Mouse (Mus musculus) CH12F3 (cell line): ENCODE data around the gene Dstyk.

ENCODE experiments used
- in situ Hi-C: fragments of 300-500 bp; cut with MboI; formaldehyde crosslinking; loops from 2 replicates; pipeline ENCODE4 v1.14.3; 2020; ENCODE audit warnings: low sequenced_read_pairs

Gene Dstyk

DNA sequence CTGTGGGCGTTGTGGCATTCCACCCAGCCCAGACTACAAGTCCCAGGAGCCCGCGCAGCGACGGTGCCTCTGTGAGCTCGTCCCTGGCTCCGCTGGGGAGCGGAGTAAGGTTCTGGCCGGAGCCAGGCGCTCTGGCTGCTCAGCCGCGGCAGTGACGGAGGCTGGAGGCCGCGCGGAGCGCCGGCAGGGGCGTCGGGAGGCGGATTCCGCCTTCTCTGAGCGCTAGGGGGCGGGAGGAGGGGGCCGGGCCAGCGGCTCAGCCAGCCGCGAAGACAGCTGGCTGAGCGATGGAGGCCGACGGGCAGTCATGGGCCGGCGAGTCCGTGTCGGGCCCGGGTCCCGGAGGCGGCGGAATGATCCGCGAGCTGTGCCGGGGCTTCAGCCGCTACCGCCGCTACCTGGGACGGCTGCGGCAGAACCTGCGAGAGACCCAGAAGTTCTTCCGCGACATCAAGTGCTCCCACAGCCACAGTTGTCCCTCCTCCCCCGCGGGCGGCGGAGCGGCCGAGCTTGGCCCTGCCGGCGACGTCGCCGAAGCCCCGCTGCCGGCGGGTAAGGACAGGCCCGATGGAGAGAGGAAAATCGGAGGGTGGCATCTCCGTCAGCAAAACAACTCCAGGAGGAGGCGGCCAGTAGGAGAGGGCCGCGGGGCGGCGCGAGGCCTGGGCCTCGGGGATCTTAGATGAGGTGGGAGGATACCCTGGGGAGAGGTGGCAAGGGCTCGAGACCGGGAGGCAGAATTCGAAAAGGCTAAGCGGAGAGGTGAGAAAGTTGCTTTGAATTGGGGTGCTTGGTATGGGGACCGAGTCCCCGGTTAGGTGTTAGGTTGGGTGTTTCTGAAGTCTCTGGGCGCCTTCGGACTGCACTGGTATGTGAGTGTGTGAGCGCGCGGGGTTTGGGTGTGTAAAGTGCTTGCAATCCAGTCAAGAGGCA, at the start of gene Dstyk:
Dstyk (plus strand) TSS at position 237 of the 933 bp plus-strand sequence.
- in situ Hi-C loops, result no loop called here

DNA sequence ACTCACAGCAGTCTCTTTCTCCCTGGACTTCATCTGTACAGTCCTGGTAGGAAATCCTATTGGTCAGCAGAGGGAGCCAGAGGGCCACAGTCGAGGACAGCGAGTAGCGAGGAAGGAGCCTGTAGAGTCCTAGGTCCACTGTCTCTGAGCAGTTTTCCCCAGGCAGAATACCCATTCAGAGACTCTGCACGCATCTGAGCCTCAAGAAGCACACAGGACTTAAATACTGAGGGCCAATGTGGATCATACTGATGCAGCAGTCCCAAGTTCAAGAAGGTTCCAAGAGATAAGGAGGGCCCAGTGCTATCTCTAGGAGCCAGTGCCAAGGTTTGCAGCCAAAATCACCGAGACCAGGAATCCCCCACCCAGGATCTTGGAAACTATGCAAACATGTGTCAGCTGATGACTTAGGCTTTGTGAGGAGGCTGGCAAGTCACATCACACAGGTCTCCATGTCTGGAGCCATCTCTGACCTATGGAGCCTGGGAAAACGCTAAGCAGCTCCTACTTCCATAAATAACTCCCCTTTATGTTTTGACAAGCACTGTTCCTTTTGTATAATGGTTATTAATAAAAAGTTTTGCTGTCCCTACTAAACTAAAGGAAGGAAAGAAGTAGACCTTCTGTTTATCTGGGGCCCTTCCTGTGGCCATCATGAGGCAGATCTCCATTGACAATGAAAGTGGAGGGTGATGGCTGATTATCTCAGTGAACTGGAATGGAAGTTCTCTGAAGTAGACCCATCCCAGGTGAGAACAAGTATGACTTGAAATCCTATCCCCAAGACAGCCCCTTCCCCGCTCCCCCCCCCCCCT, 49.5 kb upstream of the Dstyk start:
- in situ Hi-C loops, result no loop called here

DNA sequence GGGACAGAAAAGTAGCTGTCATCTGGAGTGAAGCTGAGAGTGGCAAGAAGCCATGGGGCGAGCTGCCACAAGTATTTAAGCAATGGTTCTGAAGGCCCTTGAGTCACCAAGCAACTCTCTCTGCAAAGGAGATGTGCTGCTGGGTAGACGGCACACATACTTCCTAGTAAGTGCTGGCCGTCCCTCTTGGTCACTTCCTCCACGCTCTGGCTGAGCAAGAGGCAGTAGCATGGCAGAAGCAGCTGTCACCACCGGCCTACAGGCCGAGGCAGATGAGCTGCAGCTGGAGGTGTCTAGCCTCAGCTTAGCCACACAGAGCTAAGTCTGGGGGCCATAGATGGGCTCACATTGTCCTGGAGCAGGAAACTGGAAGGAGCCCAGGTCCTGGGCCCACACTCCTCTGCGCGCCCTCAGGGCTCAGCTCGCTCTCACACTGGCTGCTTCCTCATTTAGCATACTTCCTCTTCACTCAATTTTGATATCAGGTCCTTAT, 46.6 kb upstream of the Dstyk start:
- in situ Hi-C loops, result no loop called here

DNA sequence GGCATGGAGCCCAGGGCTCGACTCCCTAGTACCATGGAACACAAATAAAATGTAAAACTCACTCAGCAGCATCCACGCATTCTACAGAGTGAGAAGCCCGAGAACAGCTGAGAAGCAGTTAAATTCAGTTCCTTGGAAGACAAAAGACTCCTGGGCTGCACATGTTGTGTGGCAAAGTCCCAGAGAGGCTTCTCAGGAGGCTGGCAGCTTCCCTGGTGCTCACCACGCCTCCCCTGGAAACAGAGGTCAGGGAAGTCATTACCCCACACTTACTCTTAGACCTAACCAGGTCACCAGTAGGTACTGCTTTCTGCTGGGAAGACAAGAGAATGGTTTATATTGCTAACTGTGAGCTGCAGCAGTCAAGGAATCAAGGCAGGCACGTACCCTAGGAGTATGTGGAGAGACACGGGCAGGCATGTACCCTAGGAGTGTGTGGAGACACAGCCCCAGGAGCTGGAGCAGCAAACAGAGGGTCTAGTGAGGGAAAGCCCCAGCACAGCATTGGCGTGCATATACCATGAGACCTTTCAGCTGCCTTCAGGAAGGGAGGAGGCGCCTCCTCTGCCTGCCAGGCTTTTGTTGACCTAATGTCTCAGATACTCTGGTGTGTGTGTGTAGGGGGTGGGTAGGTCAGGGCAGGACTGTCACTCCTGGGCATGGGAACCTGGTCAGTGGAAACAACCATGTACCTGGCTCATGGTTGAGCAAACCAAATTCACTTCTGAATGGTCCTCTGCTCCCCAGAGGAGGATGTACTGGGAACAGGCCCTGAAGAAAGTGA, 45.9 kb upstream of the Dstyk start:
- in situ Hi-C loops, result no loop called here

DNA sequence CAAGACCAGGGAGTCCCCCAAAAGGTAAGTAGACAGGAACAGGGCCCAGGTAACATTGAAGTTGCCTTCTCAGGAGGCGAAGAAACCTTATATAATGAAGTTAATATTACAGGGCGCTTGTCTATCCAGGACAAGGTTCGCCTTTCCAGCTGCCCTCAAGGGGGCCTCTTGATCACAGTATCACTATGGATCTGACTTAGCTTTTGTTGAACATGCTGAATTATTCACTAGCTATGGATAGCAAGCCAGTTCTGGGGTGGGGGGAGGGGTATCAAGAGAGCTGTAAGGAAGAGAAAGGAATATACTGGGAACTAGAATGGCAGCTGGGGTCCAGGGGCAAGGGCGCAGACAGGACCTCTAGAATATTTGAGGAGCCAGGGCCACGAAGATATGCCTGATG, 45.0 kb upstream of the Dstyk start:
- in situ Hi-C loops, result no loop called here

DNA sequence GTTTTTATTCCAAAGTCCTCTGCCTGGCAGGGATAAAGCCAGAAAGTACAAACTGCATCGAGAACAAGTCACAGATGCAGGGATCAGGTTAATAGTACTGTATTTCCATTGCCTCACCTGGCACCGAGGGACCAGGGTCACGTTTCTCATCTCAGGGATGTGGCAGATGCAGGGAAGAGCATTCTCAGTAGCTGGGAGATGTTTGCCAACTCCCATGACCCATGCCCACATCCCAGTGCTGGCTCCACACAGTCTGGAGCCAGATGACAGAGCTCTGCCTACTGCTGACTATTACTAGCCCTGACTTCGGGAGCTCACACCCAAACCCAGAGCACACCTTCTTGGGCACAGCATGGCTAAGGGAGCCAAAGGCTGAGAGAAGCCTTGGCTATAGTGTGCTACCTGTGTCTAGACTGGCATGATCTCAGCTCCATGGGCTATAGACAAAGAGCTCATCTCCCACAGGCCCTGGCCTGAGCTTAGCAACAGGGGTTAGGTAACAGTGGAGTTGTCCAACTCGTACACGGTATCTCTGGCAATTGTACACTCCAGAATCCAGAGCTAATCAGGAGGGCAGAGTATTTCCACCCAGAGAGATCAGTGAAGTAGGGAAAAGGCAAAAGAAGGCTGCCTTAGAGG, 44.3 kb upstream of the Dstyk start:
- in situ Hi-C loops, result no loop called here

DNA sequence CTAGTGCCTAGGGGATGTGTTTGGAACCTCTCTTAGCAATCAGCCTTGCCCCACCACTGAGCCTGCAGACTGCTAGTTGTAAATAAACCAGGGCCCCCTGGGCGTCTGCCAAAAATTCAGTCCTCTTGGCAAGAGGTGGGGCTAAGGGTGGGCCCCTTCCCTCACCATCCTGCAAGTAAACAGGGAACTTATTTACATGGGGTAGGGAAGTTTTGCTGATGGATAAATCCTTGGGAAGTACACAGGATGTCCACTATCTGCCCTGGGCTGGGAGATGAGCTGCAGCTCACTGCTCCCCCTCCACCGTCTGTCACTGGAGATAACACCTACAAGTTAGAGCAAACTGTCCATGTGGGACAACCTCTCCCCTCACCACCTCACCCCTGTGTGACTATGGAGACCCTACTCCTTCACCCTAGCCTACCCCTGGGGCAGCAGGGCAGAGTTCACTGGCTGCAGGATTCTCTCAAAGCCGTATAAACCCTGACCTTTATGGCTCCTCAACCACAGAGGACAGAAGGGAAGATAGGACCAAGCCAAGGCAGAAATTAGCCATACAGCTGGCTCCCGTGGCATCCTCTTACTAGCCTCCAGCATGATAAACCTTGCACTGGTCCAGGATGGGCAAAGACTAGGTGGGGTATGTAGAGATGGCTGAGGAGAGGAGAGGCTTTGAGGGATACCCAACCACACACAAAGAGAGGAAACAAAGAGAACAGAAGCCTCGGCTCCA, 43.0 kb upstream of the Dstyk start:
- in situ Hi-C loops, result no loop called here

DNA sequence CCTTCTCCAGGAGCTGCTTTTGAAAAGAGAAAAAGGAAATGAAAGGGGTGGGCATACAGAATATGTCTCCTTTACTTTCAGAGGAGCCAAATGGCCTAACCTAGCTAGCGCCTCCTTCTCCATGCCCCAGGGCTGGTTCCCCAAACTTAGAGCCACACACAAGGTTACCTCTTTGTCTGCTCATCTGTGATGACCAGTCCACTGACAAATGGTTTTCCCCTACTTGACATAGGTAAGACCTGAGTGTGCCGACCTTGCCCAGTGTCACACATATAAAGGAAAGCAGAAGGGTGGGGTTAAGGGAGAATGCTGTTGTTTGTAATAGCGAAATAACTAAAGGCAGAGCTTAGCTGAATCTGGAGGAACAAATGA, 42.5 kb upstream of the Dstyk start:
- in situ Hi-C loops, result no loop called here

DNA sequence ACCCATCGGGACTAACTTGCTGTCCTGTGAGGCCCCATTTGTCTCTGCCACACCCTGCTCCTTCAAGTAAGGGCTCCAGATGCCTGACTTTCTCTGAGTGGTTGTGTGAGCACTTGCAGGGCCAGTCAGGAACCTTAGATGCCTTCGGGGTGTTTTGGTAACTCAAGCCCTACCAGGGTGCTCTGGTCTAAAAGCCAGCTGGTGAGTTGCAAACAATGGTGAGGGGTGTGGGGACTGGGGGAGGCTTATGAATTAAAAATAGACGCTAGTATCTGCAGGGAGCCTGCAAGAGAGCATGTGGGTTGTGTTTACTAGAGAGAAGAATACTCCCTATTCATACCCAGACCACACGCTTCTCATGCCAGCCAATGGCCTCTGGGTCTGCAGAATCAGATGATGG, 42.1 kb upstream of the Dstyk start:
- in situ Hi-C loops, result no loop called here

DNA sequence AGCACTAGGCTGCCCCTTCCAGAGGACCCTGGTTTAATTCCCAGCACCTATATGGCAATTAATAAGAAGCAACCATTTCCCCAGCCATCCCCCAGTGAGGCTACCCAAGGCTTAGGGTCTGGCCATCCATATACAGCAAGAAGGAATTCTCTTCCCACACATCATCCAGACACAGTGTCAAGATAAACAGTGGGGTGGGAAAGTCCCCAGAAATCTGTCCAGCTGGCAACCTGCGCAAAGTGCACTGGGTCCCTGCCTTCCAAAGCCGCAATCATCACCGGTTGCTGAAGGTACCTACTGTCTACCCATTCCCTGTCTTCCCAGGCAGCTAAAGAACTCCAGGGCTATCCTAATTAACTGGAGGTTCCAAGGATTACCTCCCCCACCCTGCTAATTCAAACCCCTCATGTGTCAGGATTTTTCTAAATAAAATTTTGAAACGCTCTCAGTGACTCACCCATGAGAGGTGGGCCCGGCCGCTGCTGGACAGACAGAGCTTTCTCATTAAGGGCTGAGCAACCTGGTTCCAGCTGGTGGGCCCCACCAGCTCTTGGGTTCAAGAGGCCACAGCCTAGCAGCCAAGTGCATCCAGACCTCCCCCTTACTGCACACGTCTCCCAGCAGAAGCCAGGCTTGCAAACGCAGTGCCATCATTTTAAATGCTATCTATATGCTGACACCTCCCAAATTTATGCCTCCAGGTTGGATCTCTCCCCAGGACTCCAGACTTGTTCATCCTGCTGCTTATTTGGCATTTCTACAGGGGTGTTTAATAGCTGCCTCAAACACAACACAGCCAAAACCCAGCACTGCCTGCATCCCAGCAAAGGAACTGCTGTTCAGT, 40.9 kb upstream of the Dstyk start:
- in situ Hi-C loops, result no loop called here

DNA sequence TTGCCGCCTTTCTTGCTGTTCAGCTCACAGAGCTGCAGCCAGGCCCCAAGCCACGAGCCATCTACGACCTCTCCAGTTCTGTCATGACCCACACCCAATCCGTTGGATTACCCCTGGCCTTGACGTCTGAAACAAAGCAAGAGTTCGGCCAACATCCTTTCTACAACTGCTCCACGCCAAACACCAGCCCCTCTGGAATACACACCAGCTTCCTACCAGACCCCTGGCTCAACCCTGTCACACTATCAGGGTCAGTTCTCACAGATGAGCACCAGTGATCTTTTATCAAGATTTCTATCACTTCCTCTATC, 40.3 kb upstream of the Dstyk start:
- in situ Hi-C loops, result no loop called here

DNA sequence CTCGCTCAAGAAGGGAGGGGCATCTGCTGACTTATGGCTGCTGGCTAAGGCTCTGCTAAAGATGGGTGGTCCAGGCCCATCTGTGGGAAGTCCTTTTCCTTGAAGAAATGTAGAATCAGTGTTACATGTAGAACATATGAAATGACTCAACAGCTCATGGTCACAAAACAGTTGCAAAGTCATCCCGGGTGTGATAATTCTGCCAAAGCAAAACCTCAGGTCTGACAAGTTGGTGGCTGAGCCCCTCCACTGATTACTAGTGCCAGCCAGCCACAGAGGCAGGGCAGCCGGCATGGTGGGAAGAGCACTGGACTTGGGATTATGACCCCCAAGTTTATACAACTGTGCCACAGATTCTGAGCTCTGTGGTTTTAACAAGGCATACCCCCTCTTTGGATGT, 39.5 kb upstream of the Dstyk start:
- in situ Hi-C loops, result no loop called here

DNA sequence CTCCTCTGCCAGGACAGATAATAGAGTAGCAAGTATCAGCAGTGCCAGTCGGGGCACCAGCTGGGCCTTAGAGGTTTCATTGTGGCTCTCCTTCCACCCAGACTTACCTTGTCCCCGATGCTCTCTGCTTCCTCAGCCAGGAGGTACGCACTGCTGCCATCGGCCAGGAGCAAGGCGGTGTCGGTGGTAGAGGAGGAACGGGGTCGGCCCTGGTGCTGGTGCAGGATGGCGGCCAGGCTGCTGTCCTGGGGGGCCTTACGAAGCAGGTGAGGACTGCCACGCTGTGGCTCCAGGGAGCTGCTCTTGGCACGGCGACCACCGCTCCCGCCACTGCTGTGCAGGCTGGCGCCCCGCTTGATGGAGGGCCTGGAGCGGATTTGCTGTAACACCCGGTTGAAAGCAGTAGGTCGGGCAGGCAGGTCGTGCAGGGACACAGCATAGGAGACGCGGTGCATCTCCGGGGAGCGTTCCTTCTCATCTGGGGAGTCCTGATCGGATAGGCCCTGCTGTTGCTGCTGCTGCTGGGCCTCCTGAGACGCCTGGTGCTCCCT, 36.7 kb upstream of the Dstyk start:
- in situ Hi-C loops, result no loop called here

DNA sequence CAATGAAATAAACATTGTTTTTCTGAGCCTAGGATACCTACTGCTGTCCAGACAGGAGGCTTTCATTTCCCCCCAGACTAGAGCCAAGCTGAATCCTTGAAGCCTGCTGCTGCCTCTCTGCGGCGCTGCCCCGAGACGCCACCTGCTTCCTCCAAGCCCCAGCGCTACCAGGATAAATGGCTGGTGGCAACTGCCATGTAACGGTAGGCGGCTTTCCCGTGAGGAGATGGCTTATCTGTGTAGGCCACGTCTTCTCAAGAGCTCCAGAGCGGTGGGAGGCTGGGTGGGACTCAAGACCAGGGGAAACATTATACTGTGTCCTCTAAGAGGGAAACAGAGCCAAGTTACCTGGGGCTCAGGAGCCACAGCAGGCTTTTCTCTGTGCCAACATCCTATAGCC, 35.4 kb upstream of the Dstyk start:
- in situ Hi-C loops, result no loop called here

DNA sequence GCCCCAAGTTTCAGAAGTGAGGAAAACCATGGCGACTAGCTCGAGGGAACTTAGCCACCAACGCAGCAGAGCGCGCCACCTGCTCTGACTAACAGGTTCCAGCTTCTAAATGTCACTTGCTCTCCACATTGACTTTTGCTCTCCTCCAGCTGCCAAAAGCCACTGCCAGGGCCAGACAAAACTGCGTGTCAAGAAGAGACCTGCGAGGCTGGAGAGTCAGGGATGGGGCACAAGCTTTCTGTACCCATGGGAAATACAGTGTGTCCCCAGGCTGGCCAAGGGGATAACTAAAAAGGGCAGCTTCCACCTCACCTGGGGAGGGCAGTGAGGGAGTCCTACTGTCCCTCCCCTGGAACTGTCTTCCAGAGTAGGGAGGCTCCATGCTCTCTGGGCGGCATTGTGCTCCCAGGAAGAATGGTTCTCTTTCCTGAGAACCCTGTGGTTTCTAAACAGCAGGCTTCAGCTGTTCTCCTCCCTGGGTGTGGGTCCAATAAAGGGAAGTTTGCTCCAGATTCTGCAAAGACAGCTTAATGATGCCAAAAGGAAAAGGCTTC, 33.3 kb upstream of the Dstyk start:
- in situ Hi-C loops, result no loop called here

DNA sequence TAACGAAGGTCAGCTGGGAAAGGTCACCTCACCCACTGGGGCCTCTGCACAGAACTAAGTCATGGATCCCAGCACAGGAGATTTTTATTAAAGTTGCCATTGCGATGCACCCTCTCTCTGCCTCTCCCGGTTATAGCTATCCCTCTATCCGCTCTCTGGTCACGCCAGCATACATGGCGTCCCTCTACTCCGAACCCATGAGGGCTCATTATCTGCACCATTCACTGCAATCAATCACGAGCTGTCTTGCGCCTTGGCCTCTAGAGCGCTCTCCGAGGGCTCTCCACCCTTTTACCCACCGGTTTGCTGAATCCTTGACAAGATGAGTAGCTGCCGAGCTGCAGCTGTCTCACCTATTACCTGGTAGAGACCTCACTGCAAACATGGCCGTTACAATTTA, 32.1 kb upstream of the Dstyk start:
- in situ Hi-C loops, result no loop called here

DNA sequence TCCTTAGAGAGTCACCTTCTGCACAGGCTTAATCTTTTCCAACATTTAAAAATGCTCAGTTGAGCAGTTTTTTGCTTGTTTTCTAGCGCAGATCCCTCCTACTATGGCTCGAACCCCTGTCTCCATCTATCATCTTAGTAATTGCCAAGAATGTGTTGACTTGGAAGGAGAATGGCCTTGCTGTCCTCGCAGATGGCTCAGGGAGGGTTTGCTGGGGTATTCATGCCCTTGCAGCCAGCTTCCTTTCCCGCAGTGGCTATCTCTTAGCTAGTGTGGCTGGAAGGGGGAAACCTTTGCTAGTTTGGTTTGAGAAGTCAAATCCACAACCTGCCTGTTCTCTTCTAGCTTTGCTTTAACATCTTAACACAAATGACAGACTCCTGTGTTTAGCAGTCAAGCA, 31.6 kb upstream of the Dstyk start:
- in situ Hi-C loops, result no loop called here

DNA sequence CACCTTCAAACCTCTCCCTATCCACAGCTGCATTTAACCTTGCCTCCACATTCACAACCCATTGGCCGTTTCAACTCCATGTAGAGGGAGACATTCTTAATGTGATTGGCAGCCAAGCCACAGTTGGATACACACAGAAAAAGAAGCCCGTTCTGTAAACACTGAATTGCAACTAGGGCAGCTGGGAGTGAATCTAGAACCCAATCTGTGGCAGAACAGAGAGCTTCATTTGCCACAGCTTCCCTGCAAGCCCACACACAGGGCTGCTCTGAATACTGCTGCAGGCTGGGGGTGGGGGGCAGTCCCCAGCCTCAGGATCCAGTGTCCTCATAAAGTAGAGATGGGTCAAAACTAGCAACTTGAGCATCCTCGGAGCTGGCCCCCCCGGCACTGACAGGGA, 31.1 kb upstream of the Dstyk start:
- in situ Hi-C loops, result no loop called here

DNA sequence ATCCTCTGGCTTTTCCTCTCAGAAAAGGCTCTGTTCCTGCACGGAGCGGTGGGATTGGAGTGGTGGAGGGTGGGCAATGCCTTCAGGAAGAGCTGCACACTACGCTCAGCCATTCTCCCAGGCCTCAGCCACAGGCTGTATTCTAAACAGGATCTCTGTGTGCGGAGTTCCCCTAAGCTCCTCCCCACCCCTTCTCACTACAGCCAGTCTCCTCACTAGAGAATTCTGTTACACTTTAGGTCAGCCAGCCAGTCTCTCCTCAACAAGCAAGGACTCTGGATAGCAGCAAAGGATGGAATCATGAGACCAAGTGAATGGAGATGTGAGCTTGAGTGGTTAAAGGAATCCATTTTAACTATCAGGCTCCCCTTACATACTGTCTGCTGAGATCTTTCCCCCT, 29.4 kb upstream of the Dstyk start:
- in situ Hi-C loops, result no loop called here
